Comparison of ENCODE assay signal across 17 mouse cellular contexts in the genomic region with DNA sequence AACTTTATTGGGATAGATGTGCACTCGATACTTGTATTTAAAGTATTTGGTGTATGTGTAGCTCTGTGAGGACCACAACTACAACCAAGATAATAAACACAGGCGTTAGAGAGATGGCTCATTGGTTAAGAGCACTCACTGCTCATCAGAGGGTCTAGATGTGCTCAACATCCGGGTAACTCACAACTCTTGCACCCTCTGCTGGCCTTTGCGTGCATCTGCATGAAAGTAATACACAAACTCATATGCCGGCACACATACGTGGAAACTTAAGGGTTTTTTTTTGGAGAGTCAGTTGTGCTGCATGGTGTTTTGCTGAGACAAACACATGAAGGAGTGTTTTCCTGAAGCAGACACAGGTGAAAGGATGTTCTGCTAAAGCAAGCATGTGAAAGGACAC. TPM values are rescaled to one million over a fixed set of nuclear protein-coding genes. Genes with fewer than 3 reads are reported as not detected.
DNase-seq lines count a peak whose midpoint lies in the region; ATAC-seq and TF ChIP-seq lines count a peak whose summit lies in the region.
"Had no signal": no experiment of that assay in that cellular context is flagged by ENCODE, and none has a peak within 500 bp of the region (broad histone marks: within the 10 kb centered on the region; RNA-seq: fewer than 3 reads in every experiment).

No protein-coding gene starts in this region.

- ATAC-seq in kidney, postnatal 0 days (replicated peaks; ENCODE audit: low FRiP score, low read depth) = 0 out of 2 replicates have a peak, but pooled peaks have one; percentile 46
- ATAC-seq: forebrain, embryonic 16.5 days had no signal

- H3K4me2 ChIP-seq in kidney, postnatal 0 days (ENCODE audit: low read length) = 0 out of 2 replicates have a peak overlapping the region, but pooled peaks have one; percentile 2

- TF ChIP-seq POLR2A in testis, adult 2 months (IDR thresholded peaks at IDR 0.05; ENCODE audit: control insufficient read depth, low read depth, low read length) = no peak

- intact Hi-C loops in heart, postnatal 10 days (cut with DNase I) = no loop called here

- H3K9me3 ChIP-seq in kidney, postnatal 0 days (replicated peaks; ENCODE audit: low read length) = no peaks in the 10 kb centered on the region
- H3K9me3 ChIP-seq: kidney, embryonic 15.5 days; limb, embryonic 13.5 days had no signal

- no peak overlapping the region for H3K4me3 ChIP-seq in kidney, postnatal 0 days (replicated peaks; ENCODE audit: low read depth, low read length)
- H3K4me3 ChIP-seq in testis, adult 2 months (ENCODE audit: control insufficient read depth, low read depth, low read length) = no peak overlapping the region
- H3K4me3 ChIP-seq: kidney, embryonic 15.5 days; limb, embryonic 13.5 days had no signal

- peak; percentile 62 for TF ChIP-seq CTCF in kidney, postnatal 0 days (IDR thresholded peaks at IDR 0.05; ENCODE audit: low read depth)
- TF ChIP-seq CTCF in testis, adult 2 months (IDR thresholded peaks at IDR 0.05; ENCODE audit: control insufficient read depth, insufficient read depth, insufficient replicate concordance, low read depth, low read length) = peak; percentile 30; the same call in 1 of the 2 replicates

- WGBS in kidney, postnatal 0 days = 79% methylated on average over 6 of the region's 6 CpGs

- H3K27me3 ChIP-seq in kidney, postnatal 0 days (ENCODE audit: insufficient read depth, low read length) = no peaks in the 10 kb centered on the region
- H3K27me3 ChIP-seq in testis, adult 2 months (ENCODE audit: control insufficient read depth, insufficient read depth, low read length) = no peaks in the 10 kb centered on the region
- H3K27me3 ChIP-seq: kidney, embryonic 15.5 days; limb, embryonic 13.5 days had no signal

- no peaks in the 10 kb centered on the region for H3K4me1 ChIP-seq in kidney, postnatal 0 days (replicated peaks; ENCODE audit: insufficient read depth, low read length)
- H3K4me1 ChIP-seq in testis, adult 2 months (ENCODE audit: control insufficient read depth, insufficient read depth, low read length) = no peaks in the 10 kb centered on the region

- no peak for DNase-seq in kidney, postnatal 0 days (ENCODE audit: low spot score)
- DNase-seq in kidney, postnatal 10 days = no peak
- DNase-seq in testis, postnatal 10 days (ENCODE audit: low spot score) = no peak
- DNase-seq in WW6 (ENCODE audit: low read depth, low spot score) = peak; percentile 29
- peak; percentile 47 for DNase-seq in retina, postnatal 1 day
- DNase-seq in heart, postnatal 10 days = no peak
- DNase-seq: cerebellum, adult 8-10 months; heart, postnatal 36 days had no signal

- H3K27ac ChIP-seq in kidney, postnatal 0 days = peak overlapping the region; percentile 37; the same call in 1 of the 2 replicates
- no peak overlapping the region for H3K27ac ChIP-seq in testis, adult 2 months (ENCODE audit: control insufficient read depth, insufficient read depth, low read depth, low read length)

- H3K9ac ChIP-seq in kidney, postnatal 0 days (ENCODE audit: low read depth, low read length) = no peak overlapping the region
- H3K9ac ChIP-seq: kidney, embryonic 15.5 days; limb, embryonic 13.5 days had no signal

- H3K36me3 ChIP-seq in kidney, postnatal 0 days (ENCODE audit: insufficient read depth, low read length) = no peaks in the 10 kb centered on the region
- H3K36me3 ChIP-seq in testis, adult 2 months (ENCODE audit: control insufficient read depth, insufficient read depth, low read length) = no peaks in the 10 kb centered on the region
- H3K36me3 ChIP-seq: kidney, embryonic 15.5 days; limb, embryonic 13.5 days had no signal

RNA-seq across cellular contexts. Expression of a gene that starts 53.7 kb away (rescaled TPM):
- polyA plus RNA-seq in kidney, postnatal 0 days (2015; fragmentation: Nextera tagmentation; extraction: Ambion mirVana) = not detected in 2 replicates
- 27.1 and 27.9 TPM in 2 replicates for polyA plus RNA-seq in testis, adult 2 months (2012; rRNA removed)
- not detected for total RNA-seq in heart, postnatal 10 days (2021)
- total RNA-seq: adrenal gland, postnatal 4 days; granulocyte monocyte progenitor cell, adult 5-6 weeks; heart, postnatal 36 days; layer of hippocampus, postnatal 14 days; megakaryocyte progenitor cell, adult 5-6 weeks had no signal
- polyA plus RNA-seq: embryonic facial prominence, embryonic 14.5 days; forebrain, embryonic 16.5 days; kidney, embryonic 15.5 days had no signal

Comparison
In these comparisons a context has a peak if more than half of its experiments do, and no peak if none do; other contexts are left out.
1. DNase-seq: peak in WW6 (single experiment) and retina, postnatal 1 day (single experiment); none in kidney, postnatal 0 days (single experiment), kidney, postnatal 10 days (single experiment), testis, postnatal 10 days (single experiment) and heart, postnatal 10 days (0 of 2).
2. RNA of a gene that starts 53.7 kb away (polyA plus RNA-seq): 27.1 to 27.9 TPM in testis, adult 2 months; not detected in kidney, postnatal 0 days; every median in the first group is over 10 times any median in the second.